Mouse (Mus musculus): ENCODE data around the gene Mvb12b. TPM values are rescaled to one million over a fixed set of nuclear protein-coding genes. Genes with fewer than 3 reads are reported as not detected.

The Mvb12b gene
- total and polyA plus RNA-seq, 2 experiments: 0.83 to 2.7 TPM

DNA sequence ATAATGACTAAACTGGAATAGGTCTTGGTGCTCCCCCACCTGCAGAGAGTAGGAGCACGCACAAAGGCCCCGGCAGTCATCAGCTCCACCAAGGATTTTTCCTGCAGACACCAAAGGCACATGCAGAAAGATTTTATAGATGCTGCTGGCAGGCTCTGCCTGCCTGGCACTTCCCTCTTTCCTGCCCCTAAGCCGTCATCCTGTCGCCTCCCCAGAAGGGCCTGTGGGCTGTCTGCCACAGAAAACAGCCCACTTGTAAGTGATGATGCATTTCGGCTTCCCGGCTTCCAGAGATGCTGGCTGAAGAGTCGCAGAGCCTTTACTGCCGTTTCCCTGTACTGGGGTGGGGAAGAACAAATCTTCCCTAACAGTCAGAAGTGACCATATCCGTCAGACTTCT lies 93.3 kb downstream of the Mvb12b start:
- Histone ChIP-seq H3K36me3 (ENCODE audit: control insufficient read depth, insufficient read depth, low read length) (no peaks in the 10 kb centered on the region), H3K27ac (replicated peaks; ENCODE audit: insufficient read depth, low read depth, low read length) (no peak overlapping the region), H3K4me1 (ENCODE audit: control insufficient read depth, insufficient read depth, low read length) (no peaks in the 10 kb centered on the region), H3K9ac (ENCODE audit: low read depth, low read length) (no peak overlapping the region), H3K4me3 (ENCODE audit: insufficient read depth, low read depth, low read length) (no peak overlapping the region), H3K79me2 (ENCODE audit: control insufficient read depth, insufficient read depth, low read length) (no peaks in the 10 kb centered on the region), H3K27me3 (ENCODE audit: control insufficient read depth, insufficient read depth, low read length) (no peaks in the 10 kb centered on the region)
- WGBS: 92% methylated on average over 9 of the region's 9 CpGs
- no peak for TF ChIP-seq CTCF (IDR thresholded peaks at IDR 0.05; ENCODE audit: low read depth, low read length)
- TF ChIP-seq POLR2A (IDR thresholded peaks at IDR 0.05; ENCODE audit: extremely low read depth, insufficient read depth, low read length): no peak
- DNase-seq (ENCODE audit: extremely low read depth, low read depth, low spot score): no peak

DNA sequence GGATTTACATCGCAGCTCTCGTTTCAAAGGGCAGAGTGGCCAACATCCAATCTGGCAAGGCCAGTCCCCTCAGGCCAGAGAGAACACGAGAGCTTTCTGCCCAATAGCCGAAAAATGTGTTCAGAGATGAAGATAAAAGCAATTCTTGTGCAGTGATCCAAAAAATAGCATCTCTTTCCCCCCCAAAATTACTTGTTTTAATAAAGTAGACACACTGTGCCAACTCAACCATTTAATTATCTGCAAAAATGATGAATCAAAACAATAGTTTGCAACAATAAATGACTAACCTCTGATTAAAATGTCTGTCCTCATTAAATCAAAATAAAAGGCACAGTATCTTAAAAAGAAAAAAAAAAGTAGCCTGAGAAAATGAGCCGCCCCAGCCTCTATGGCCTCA lies 97.4 kb downstream of the Mvb12b start:
- WGBS: 92% methylated on average over 5 of the region's 5 CpGs
- Histone ChIP-seq H3K27me3 (ENCODE audit: control insufficient read depth, insufficient read depth, low read length) (no peaks in the 10 kb centered on the region), H3K27ac (replicated peaks; ENCODE audit: insufficient read depth, low read depth, low read length) (no peak overlapping the region), H3K4me3 (ENCODE audit: insufficient read depth, low read depth, low read length) (no peak overlapping the region), H3K36me3 (ENCODE audit: control insufficient read depth, insufficient read depth, low read length) (no peaks in the 10 kb centered on the region), H3K9ac (ENCODE audit: low read depth, low read length) (no peak overlapping the region), H3K4me1 (ENCODE audit: control insufficient read depth, insufficient read depth, low read length) (no peaks in the 10 kb centered on the region), H3K79me2 (ENCODE audit: control insufficient read depth, insufficient read depth, low read length) (no peaks in the 10 kb centered on the region)
- TF ChIP-seq POLR2A (IDR thresholded peaks at IDR 0.05; ENCODE audit: extremely low read depth, insufficient read depth, low read length) (no peak), CTCF (IDR thresholded peaks at IDR 0.05; ENCODE audit: low read depth, low read length) (no peak)
- no peak for DNase-seq (ENCODE audit: extremely low read depth, low read depth, low spot score)

DNA sequence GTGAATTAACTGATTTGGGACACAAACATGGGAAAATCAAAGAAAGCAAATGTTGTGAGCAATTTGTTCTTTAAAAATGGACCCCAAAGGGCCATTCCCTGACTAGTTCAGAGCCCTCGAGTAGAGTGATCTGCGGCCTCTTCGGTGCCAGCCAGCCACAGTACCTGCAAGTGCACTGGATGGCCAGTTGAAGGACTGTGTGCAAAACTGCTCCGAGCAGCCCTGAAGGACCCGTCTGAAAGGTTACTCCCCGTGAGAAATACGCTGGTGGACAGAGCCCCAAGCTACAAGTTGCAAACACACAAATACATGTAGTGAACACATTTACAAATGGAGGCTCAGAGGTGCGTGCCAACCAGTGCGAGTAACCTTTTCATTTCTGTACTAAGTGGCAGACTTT lies 98.0 kb downstream of the Mvb12b start:
- Histone ChIP-seq H3K4me3 (ENCODE audit: insufficient read depth, low read depth, low read length) (no peak overlapping the region), H3K36me3 (ENCODE audit: control insufficient read depth, insufficient read depth, low read length) (no peaks in the 10 kb centered on the region), H3K4me1 (ENCODE audit: control insufficient read depth, insufficient read depth, low read length) (no peaks in the 10 kb centered on the region), H3K9ac (ENCODE audit: low read depth, low read length) (no peak overlapping the region), H3K27me3 (ENCODE audit: control insufficient read depth, insufficient read depth, low read length) (no peaks in the 10 kb centered on the region), H3K79me2 (ENCODE audit: control insufficient read depth, insufficient read depth, low read length) (no peaks in the 10 kb centered on the region), H3K27ac (replicated peaks; ENCODE audit: insufficient read depth, low read depth, low read length) (no peak overlapping the region)
- TF ChIP-seq CTCF (IDR thresholded peaks at IDR 0.05; ENCODE audit: low read depth, low read length) (no peak), POLR2A (IDR thresholded peaks at IDR 0.05; ENCODE audit: extremely low read depth, insufficient read depth, low read length) (no peak)
- DNase-seq (ENCODE audit: extremely low read depth, low read depth, low spot score): no peak
- WGBS: 87% methylated on average over 9 of the region's 9 CpGs

DNA sequence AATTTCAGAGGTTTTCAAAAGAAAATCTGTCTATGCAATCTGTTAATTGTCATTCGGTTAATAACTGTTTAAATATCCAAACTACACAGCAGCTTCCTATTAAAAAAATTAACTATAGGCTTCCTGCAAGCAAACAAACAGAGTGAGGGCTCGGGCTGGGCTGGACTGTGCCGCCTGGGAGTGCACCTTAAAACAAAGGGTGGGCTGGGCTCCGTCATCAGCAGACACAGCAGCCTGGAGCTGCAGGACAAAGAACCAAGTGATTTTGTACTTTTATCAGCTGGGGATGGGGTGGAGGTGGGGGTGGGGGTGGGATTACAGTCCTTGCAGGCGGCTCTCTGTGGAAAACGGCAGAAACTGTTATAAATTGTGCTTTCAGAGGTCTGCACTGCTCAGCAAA lies 98.5 kb downstream of the Mvb12b start:
- Histone ChIP-seq H3K4me1 (ENCODE audit: control insufficient read depth, insufficient read depth, low read length) (no peaks in the 10 kb centered on the region), H3K9ac (ENCODE audit: low read depth, low read length) (no peak overlapping the region)
- WGBS: 77% methylated on average over 6 of the region's 6 CpGs

DNA sequence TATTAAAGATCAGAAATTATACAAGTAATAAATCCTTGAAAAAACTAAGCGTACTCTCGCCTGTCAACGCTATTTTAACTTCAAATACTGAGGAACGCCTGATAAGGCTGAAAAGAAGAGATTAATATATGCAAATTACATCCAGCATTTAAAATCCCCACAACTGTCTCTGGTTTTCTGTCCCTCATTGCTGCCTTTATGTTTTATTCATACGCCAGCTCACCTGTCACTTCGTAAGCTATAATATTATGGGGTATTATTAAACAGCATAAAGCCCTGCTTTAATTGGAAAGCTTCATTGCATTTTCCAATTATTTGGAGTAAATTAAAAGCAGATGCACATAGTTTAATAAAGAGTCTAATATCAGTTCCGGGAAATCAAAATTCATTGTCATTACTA lies 98.9 kb downstream of the Mvb12b start:
- WGBS: 95% methylated on average over 7 of the region's 7 CpGs

More for the DNA sequence above, 98.5 kb downstream of the Mvb12b start:
- TF ChIP-seq CTCF (IDR thresholded peaks at IDR 0.05; ENCODE audit: low read depth, low read length) (no peak), POLR2A (IDR thresholded peaks at IDR 0.05; ENCODE audit: extremely low read depth, insufficient read depth, low read length) (no peak)
- Histone ChIP-seq H3K79me2 (ENCODE audit: control insufficient read depth, insufficient read depth, low read length) (no peaks in the 10 kb centered on the region), H3K27me3 (ENCODE audit: control insufficient read depth, insufficient read depth, low read length) (no peaks in the 10 kb centered on the region), H3K4me3 (ENCODE audit: insufficient read depth, low read depth, low read length) (no peak overlapping the region), H3K27ac (replicated peaks; ENCODE audit: insufficient read depth, low read depth, low read length) (no peak overlapping the region), H3K36me3 (ENCODE audit: control insufficient read depth, insufficient read depth, low read length) (no peaks in the 10 kb centered on the region)
- DNase-seq (ENCODE audit: extremely low read depth, low read depth, low spot score): no peak

DNA sequence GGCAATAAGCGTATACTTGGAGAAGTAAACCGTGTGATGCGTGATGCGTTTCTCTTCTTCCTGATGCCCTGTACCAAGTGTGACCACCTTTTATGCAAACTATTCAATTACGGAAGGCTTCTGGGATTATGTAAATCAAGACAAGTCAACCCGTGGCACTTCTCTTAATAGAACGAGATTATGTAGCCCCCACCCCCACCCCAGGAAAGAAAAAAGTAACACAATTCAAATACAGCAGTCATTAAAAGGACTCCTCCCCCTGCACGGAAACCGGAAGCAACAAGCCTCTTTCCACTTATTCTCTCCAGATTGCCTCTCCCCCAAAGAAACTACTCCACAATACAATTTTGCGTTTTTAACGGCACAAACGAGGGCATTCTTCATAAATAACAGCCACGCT lies 99.6 kb downstream of the Mvb12b start:
- Histone ChIP-seq H3K4me1 (ENCODE audit: control insufficient read depth, insufficient read depth, low read length) (no peaks in the 10 kb centered on the region), H3K27ac (replicated peaks; ENCODE audit: insufficient read depth, low read depth, low read length) (no peak overlapping the region), H3K27me3 (ENCODE audit: control insufficient read depth, insufficient read depth, low read length) (no peaks in the 10 kb centered on the region), H3K9ac (ENCODE audit: low read depth, low read length) (no peak overlapping the region), H3K36me3 (ENCODE audit: control insufficient read depth, insufficient read depth, low read length) (no peaks in the 10 kb centered on the region), H3K79me2 (ENCODE audit: control insufficient read depth, insufficient read depth, low read length) (no peaks in the 10 kb centered on the region), H3K4me3 (ENCODE audit: insufficient read depth, low read depth, low read length) (no peak overlapping the region)
- WGBS: 88% methylated on average over 13 of the region's 13 CpGs
- TF ChIP-seq POLR2A (IDR thresholded peaks at IDR 0.05; ENCODE audit: extremely low read depth, insufficient read depth, low read length) (no peak), CTCF (IDR thresholded peaks at IDR 0.05; ENCODE audit: low read depth, low read length) (no peak)
- no peak for DNase-seq (ENCODE audit: extremely low read depth, low read depth, low spot score)

More for the DNA sequence above, 98.9 kb downstream of the Mvb12b start:
- H3K9ac ChIP-seq (ENCODE audit: low read depth, low read length): no peak overlapping the region
- H3K79me2 ChIP-seq (ENCODE audit: control insufficient read depth, insufficient read depth, low read length): no peaks in the 10 kb centered on the region
- no peak overlapping the region for H3K4me3 ChIP-seq (ENCODE audit: insufficient read depth, low read depth, low read length)
- no peaks in the 10 kb centered on the region for H3K36me3 ChIP-seq (ENCODE audit: control insufficient read depth, insufficient read depth, low read length)
- TF ChIP-seq CTCF (IDR thresholded peaks at IDR 0.05; ENCODE audit: low read depth, low read length) (no peak), POLR2A (IDR thresholded peaks at IDR 0.05; ENCODE audit: extremely low read depth, insufficient read depth, low read length) (no peak)
- no peaks in the 10 kb centered on the region for H3K4me1 ChIP-seq (ENCODE audit: control insufficient read depth, insufficient read depth, low read length)
- H3K27ac ChIP-seq (replicated peaks; ENCODE audit: insufficient read depth, low read depth, low read length): no peak overlapping the region
- DNase-seq (ENCODE audit: extremely low read depth, low read depth, low spot score): no peak
- H3K27me3 ChIP-seq (ENCODE audit: control insufficient read depth, insufficient read depth, low read length): no peaks in the 10 kb centered on the region
